Mouse (Mus musculus) midbrain, embryonic 10.5 days (tissue): ENCODE measurements at regions not wholly inside any gene's neighbourhood (a gene's known extent, or its start where the extent isn't known, plus 50 kb on each side); places are given as distances from the start of the nearest gene placed in this dataset.
A peak's percentile ranks its signal among the peaks of the same experiment; 100 is the strongest.

Experiments used
- DNase-seq: peaks from one replicate; pipeline ENCODE4 v3.0.0-alpha.2; 2017; ENCODE audit warnings: low spot score
- H3K27ac ChIP-seq: fragments of 300-500 bp; sonication (generic); replicated peaks from 2 replicates; pipeline ENCODE4 v1.5.1; 2016; ENCODE audit warnings: mild to moderate bottlenecking
- H3K27me3 ChIP-seq: fragments of 300-500 bp; sonication (generic); 2 replicates; pipeline ENCODE4 v1.6.1; 2016; ENCODE audit warnings: low read depth, mild to moderate bottlenecking; ENCODE audit not compliant: poor library complexity, severe bottlenecking
- H3K36me3 ChIP-seq: fragments of 300-500 bp; sonication (generic); 2 replicates; pipeline ENCODE4 v1.6.1; 2016; ENCODE audit warnings: mild to moderate bottlenecking, moderate library complexity
- H3K4me1 ChIP-seq: fragments of 300-500 bp; sonication (generic); 2 replicates; pipeline ENCODE4 v1.6.1; 2016
- H3K4me3 ChIP-seq: fragments of 300-500 bp; sonication (generic); 2 replicates; pipeline ENCODE4 v1.5.1; 2016; ENCODE audit warnings: mild to moderate bottlenecking, moderate library complexity
- H3K9me3 ChIP-seq: fragments of 300-500 bp; sonication (generic); replicated peaks from 2 replicates; pipeline ENCODE4 v1.6.1; 2016; ENCODE audit warnings: mild to moderate bottlenecking
- WGBS: fragments of 180-500 bp; shearing (Covaris S2); methylation state at CpG from one replicate; pipeline ENCODE4 v1.1.7; 2016; 5-methylcytosine and 5-hydroxymethylcytosine counted together

GRCm38 (mm10) chr19:54259175-54259574 is 215.2 kb downstream of the Adra2a start:
- H3K4me3 ChIP-seq: no peak overlapping the region
- H3K27me3 ChIP-seq: no peaks in the 10 kb centered on the region; the same call in 1 of the 2 replicates
- no peaks in the 10 kb centered on the region for H3K9me3 ChIP-seq
- H3K4me1 ChIP-seq: peaks cover 12% of the 10 kb centered on the region
- WGBS: 16% methylated on average over 7 of the region's 7 CpGs
- no peaks in the 10 kb centered on the region for H3K36me3 ChIP-seq
- no peak overlapping the region for H3K27ac ChIP-seq
- peak; percentile 19 for DNase-seq

- Histone ChIP-seq H3K36me3 (no peaks in the 10 kb centered on the region), H3K9me3 (0 out of 2 replicates have a peak, but pooled peaks cover 4% of the 10 kb centered on the region), H3K4me3 (no peak overlapping the region), H3K27ac (no peak overlapping the region), H3K27me3 (no peaks in the 10 kb centered on the region), H3K4me1 (no peaks in the 10 kb centered on the region)
- WGBS: 90% methylated on average over 10 of the region's 10 CpGs
- no peak for DNase-seq
Measured at GRCm38 (mm10) chr19:54277368-54277767, 233.4 kb downstream of the Adra2a start.

GRCm38 (mm10) chr19:54285481-54285880 is 241.5 kb downstream of the Adra2a start:
- Histone ChIP-seq H3K27me3 (no peaks in the 10 kb centered on the region), H3K4me1 (no peaks in the 10 kb centered on the region), H3K36me3 (no peaks in the 10 kb centered on the region), H3K27ac (no peak overlapping the region), H3K9me3 (0 out of 2 replicates have a peak, but pooled peaks cover 3% of the 10 kb centered on the region), H3K4me3 (no peak overlapping the region)
- no peak for DNase-seq

GRCm38 (mm10) chr19:54297663-54298388 is 253.9 kb downstream of the Adra2a start:
- H3K27ac ChIP-seq: no peak overlapping the region
- H3K4me1 ChIP-seq: no peaks in the 10 kb centered on the region
- WGBS: 91% methylated on average over 10 of the region's 10 CpGs
- no peak overlapping the region for H3K4me3 ChIP-seq
- no peak for DNase-seq
- no peaks in the 10 kb centered on the region for H3K27me3 ChIP-seq
- no peaks in the 10 kb centered on the region for H3K36me3 ChIP-seq
- H3K9me3 ChIP-seq: no peaks in the 10 kb centered on the region

- Histone ChIP-seq H3K27ac (no peak overlapping the region), H3K36me3 (no peaks in the 10 kb centered on the region), H3K27me3 (no peaks in the 10 kb centered on the region), H3K4me1 (no peaks in the 10 kb centered on the region), H3K4me3 (no peak overlapping the region), H3K9me3 (no peaks in the 10 kb centered on the region)
- no peak for DNase-seq
- WGBS: 85% methylated on average over 6 of the region's 6 CpGs
Measured at GRCm38 (mm10) chr19:54311289-54311688, 267.3 kb downstream of the Adra2a start.

- H3K27me3 ChIP-seq: no peaks in the 10 kb centered on the region
- no peak overlapping the region for H3K4me3 ChIP-seq
- 88% methylated on average over 1 of the region's 1 CpGs for WGBS
- no peaks in the 10 kb centered on the region for H3K36me3 ChIP-seq
- no peaks in the 10 kb centered on the region for H3K9me3 ChIP-seq
- no peak for DNase-seq
- H3K27ac ChIP-seq: no peak overlapping the region
- H3K4me1 ChIP-seq: no peaks in the 10 kb centered on the region
Measured at GRCm38 (mm10) chr19:54311723-54312122, 267.8 kb downstream of the Adra2a start.

- DNase-seq: no peak
- Histone ChIP-seq H3K4me3 (no peak overlapping the region), H3K27ac (no peak overlapping the region), H3K27me3 (no peaks in the 10 kb centered on the region), H3K9me3 (no peaks in the 10 kb centered on the region), H3K36me3 (no peaks in the 10 kb centered on the region), H3K4me1 (no peaks in the 10 kb centered on the region)
- WGBS: 87% methylated on average over 5 of the region's 5 CpGs
Measured at GRCm38 (mm10) chr19:54323276-54323675, 279.3 kb downstream of the Adra2a start.

- no peak for DNase-seq
- no peaks in the 10 kb centered on the region for H3K36me3 ChIP-seq
- H3K4me1 ChIP-seq: no peaks in the 10 kb centered on the region
- no peaks in the 10 kb centered on the region for H3K9me3 ChIP-seq
- no peak overlapping the region for H3K4me3 ChIP-seq
- no peak overlapping the region for H3K27ac ChIP-seq
- no peaks in the 10 kb centered on the region for H3K27me3 ChIP-seq
- WGBS: 65% methylated on average over 4 of the region's 4 CpGs
Measured at GRCm38 (mm10) chr19:54324991-54325390, 281.0 kb downstream of the Adra2a start.

- Histone ChIP-seq H3K27me3 (no peaks in the 10 kb centered on the region), H3K4me1 (no peaks in the 10 kb centered on the region), H3K9me3 (peaks cover 8% of the 10 kb centered on the region), H3K4me3 (no peak overlapping the region), H3K36me3 (no peaks in the 10 kb centered on the region), H3K27ac (no peak overlapping the region)
- WGBS: 88% methylated on average over 1 of the region's 1 CpGs
- no peak for DNase-seq
Measured at GRCm38 (mm10) chr19:54332140-54332539, 288.2 kb downstream of the Adra2a start.

GRCm38 (mm10) chr19:54340778-54341291 is 296.9 kb downstream of the Adra2a start:
- Histone ChIP-seq H3K27ac (no peak overlapping the region), H3K9me3 (no peaks in the 10 kb centered on the region), H3K27me3 (no peaks in the 10 kb centered on the region), H3K4me3 (no peak overlapping the region), H3K36me3 (no peaks in the 10 kb centered on the region), H3K4me1 (no peaks in the 10 kb centered on the region)
- no peak for DNase-seq
- 87% methylated on average over 2 of the region's 2 CpGs for WGBS

- H3K36me3 ChIP-seq: no peaks in the 10 kb centered on the region
- no peak for DNase-seq
- H3K4me3 ChIP-seq: no peak overlapping the region
- H3K4me1 ChIP-seq: no peaks in the 10 kb centered on the region
- no peaks in the 10 kb centered on the region for H3K27me3 ChIP-seq
- no peak overlapping the region for H3K27ac ChIP-seq
- 88% methylated on average over 7 of the region's 7 CpGs for WGBS
- H3K9me3 ChIP-seq: no peaks in the 10 kb centered on the region
Measured at GRCm38 (mm10) chr19:54359731-54360130, 315.8 kb downstream of the Adra2a start.

- no peak overlapping the region for H3K27ac ChIP-seq
- H3K4me3 ChIP-seq: no peak overlapping the region
- H3K4me1 ChIP-seq: no peaks in the 10 kb centered on the region
- WGBS: 90% methylated on average over 3 of the region's 3 CpGs
- no peaks in the 10 kb centered on the region for H3K27me3 ChIP-seq
- H3K9me3 ChIP-seq: no peaks in the 10 kb centered on the region
- no peak for DNase-seq
- no peaks in the 10 kb centered on the region for H3K36me3 ChIP-seq
Measured at GRCm38 (mm10) chr19:54360660-54361059, 316.7 kb downstream of the Adra2a start.

- no peaks in the 10 kb centered on the region for H3K9me3 ChIP-seq
- H3K27ac ChIP-seq: no peak overlapping the region
- no peaks in the 10 kb centered on the region for H3K4me1 ChIP-seq
- H3K27me3 ChIP-seq: no peaks in the 10 kb centered on the region
- DNase-seq: no peak
- no peak overlapping the region for H3K4me3 ChIP-seq
- no peaks in the 10 kb centered on the region for H3K36me3 ChIP-seq
Measured at GRCm38 (mm10) chr19:54385101-54385500, 341.1 kb downstream of the Adra2a start.
